Mouse (Mus musculus): ENCODE results near the gene Gm6169. TPM values are rescaled to one million over a fixed set of nuclear protein-coding genes. Genes with fewer than 3 reads are reported as not detected.
A peak's percentile ranks its signal among the peaks of the same experiment; 100 is the strongest.
"Not testable (repeated sequence)": the region's sequence is repeated elsewhere in the genome, so short reads cannot be mapped to it uniquely, and the experiment has no call there.

Gene Gm6169
- 0.23 and 0.60 TPM in 2 replicates for polyA plus RNA-seq (2012; rRNA removed)

DNA sequence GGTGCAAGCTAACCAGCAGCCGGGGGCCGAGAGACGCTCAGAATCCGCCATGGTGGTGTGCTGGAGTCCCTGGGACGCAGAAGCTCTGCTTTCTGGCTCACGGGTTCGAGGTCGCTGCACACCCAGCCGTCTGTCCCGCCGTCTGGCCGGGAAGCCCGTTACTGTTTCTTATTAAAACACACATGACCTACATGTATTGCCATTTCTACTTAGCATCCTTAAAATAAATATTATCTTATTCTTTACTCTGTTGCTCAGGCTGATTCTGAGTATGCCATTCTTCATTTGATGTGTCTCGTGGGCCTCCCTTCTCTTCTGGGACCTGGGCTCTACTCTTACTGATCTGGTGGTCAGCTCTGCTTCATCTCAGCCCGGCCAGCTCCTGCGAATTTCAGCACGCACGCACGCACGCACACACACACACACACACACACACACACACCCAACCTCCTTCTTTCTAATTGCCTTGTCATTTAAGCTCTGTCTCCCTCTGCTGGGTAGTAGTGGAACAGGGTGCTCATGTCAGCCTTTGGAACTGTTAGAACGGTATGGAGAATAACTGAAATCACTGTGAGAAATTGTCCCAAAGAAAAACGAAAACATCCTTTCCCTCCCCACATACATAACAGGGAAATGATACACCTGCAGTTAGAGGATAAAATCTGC, at the start of gene Gm6169:
Gene Gm6169 (minus strand): TSS at position 51 of the 666 bp plus-strand sequence.
- DNase-seq (ENCODE audit: extremely low spot score in 1 of 2, low spot score in 1 of 2), result peak; percentile 38 to 86

DNA sequence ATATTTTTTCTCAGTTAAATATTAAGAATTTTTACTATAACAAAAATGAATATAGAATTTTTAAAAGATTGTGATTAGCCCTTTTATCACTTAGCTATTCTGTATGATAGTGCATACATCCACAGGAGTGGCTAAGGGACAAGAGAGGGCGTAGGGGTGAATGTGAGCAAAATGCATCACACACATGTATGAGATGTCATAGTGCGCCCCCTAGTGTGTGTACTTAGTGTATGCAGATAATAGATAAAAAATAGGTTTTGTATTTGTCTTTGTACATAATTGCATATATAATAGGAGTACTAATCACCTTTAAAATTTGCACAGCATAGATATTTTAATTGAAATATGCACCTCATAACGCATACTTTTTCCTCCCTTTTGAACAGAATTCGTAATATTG, 46.8 kb upstream of the Gm6169 start:
- DNase-seq (ENCODE audit: extremely low spot score in 1 of 2, low spot score in 1 of 2), result peak in 1 of 2 experiments; percentile 56

DNA sequence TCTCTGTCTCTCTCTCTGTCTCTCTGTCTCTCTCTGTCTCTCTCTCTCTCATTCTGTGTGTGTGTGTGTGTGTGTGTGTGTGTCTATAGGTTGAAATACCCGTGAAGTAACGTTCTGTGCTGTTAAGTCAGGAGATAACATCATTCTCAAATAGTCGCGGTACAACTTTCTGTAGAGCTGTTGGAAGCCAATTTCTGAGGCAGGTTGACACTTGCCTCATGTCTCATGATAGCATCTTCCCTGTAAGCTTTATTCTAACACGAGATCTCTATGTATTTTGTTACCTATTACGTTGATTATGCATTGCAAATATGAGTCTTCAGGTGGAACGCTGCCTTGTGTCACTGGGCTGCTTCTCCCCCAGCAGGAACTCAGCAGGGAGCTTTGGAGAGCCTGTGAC, 43.3 kb upstream of the Gm6169 start:
- DNase-seq (ENCODE audit: extremely low spot score in 1 of 2, low spot score in 1 of 2), result no peak

GRCm38 (mm10) chr13:97138404-97138931, 39.4 kb upstream of the Gm6169 start:
- DNase-seq (ENCODE audit: extremely low spot score in 1 of 2, low spot score in 1 of 2), result not testable (repeated sequence)

DNA sequence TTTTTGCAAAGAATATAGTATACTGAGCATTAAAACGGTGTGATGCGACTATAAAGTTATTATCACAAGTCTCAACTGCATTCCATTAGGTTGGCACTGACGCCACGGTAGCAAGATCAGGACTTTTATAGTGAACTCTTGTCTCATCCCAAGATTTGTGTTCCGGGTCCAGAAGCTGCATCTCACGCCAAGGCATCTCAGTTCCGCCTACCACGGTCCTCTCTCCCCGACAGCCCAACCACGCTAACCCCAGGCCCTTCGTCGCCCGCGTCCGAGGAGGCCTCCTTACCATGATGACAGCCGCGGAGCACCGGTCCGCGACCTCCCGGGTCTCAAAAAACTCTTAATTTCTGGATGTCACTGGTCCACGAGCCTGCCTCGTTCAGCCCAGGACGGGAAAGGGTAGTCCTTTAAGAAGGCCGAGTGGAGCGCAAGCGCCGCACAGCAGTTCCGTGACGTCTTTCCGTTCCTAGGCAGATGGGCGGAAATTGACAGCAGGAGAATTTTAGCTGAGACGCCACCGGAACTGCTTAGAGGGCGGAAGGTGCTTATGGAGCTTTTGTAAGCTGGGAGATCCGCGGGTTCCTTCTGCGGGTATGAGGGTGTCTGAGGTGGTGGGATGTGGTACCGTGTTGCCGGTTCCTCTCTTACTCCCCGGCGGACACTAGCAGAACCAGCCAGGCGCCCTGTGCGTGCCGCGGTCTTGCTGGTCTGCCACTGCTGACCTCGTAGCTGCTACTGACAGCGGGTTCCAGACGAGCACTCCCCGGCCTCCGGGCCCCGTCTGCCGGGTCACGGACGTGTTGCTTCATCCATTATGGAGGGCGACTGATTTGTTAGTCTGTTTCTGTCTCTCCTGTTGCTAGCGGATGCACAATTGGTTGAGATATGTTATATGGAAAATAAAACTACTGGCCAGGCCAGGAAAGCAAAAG, 38.7 kb upstream of the Gm6169 start, which contains the start of the genes Gfm2 and Nsa2:
Gene Gfm2 (plus strand): TSS at position 472 of the 935 bp plus-strand sequence.
Gene Nsa2 (minus strand): TSS at position 472 of the 935 bp plus-strand sequence.
- peak; percentile 89 to 96 for DNase-seq (ENCODE audit: extremely low spot score in 1 of 2, low spot score in 1 of 2)

- not testable (repeated sequence) for DNase-seq (ENCODE audit: extremely low spot score in 1 of 2, low spot score in 1 of 2)
These were observed 31.4 kb upstream of the Gm6169 start for GRCm38 (mm10) chr13:97130413-97130812.

- not testable (repeated sequence) for DNase-seq (ENCODE audit: extremely low spot score in 1 of 2, low spot score in 1 of 2)
These were observed 30.6 kb upstream of the Gm6169 start for GRCm38 (mm10) chr13:97129654-97130053.

GRCm38 (mm10) chr13:97121341-97121740, 22.3 kb upstream of the Gm6169 start:
- DNase-seq (ENCODE audit: extremely low spot score in 1 of 2, low spot score in 1 of 2), result no peak

DNA sequence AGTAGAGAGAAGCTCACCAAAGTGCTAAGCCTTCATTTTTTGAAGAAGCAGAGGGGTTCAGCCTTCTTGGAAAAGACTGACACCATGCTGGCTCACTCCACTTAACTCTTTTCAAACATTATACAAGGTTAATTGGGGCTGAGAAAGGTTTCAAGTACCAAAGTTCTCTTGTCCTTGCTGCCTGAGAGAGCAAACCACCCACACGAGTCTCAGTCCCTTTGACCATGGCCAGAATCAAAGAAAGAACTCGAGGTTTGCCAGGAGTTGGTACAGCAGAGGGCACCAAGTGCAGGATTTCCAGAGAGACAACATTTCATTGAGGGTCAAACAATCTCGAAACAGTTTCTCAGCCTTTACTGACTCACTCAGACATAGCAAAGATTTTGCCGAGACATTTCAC, 10.0 kb upstream of the Gm6169 start:
- no peak for DNase-seq (ENCODE audit: extremely low spot score in 1 of 2, low spot score in 1 of 2)

- DNase-seq (ENCODE audit: extremely low spot score in 1 of 2, low spot score in 1 of 2), result not testable (repeated sequence)
These were observed 8.7 kb upstream of the Gm6169 start for GRCm38 (mm10) chr13:97107721-97108120.

- no peak for DNase-seq (ENCODE audit: extremely low spot score in 1 of 2, low spot score in 1 of 2)
These were observed 6.0 kb upstream of the Gm6169 start for GRCm38 (mm10) chr13:97104996-97105395.

DNA sequence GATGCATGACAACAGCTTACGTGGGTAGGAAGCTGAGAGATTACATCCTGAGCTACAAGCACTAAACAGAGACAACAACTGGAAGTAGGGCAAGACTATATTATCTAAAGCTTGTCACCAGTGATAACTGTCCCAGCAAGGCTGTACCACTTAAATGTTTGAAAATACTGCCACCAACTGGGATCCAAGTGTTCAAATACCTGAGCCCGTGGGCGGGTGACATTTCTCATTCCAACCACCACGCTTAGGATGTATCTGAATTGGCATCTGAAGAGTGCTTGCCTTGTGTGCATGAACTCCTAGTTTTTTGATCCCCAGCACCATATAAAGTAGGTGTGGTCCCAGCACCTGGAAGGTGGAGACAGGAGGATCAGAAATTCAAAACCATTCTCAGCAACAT, 3.3 kb downstream of the Gm6169 start:
- DNase-seq (ENCODE audit: extremely low spot score in 1 of 2, low spot score in 1 of 2), result peak in 1 of 2 experiments; percentile 26

DNA sequence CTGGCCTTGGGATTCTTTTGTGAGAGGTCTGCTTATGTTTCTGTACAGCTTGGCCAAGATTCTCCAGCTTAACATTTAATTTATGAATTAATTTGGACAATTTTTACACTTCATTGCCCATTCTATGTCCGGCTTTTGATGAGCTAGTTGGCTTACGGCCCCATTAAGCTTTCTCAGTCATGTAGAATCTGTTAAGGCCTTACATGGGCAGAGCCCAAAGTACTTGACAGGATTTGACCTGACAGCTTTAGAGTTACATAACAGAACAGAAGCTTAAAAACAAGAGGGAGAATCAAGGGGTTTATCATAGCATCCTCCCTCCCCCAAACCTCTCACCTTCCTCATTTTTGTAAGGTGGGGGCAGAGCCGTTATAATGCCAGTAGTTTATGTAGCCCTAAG, 10.9 kb downstream of the Gm6169 start:
- DNase-seq (ENCODE audit: extremely low spot score in 1 of 2, low spot score in 1 of 2), result no peak

DNA sequence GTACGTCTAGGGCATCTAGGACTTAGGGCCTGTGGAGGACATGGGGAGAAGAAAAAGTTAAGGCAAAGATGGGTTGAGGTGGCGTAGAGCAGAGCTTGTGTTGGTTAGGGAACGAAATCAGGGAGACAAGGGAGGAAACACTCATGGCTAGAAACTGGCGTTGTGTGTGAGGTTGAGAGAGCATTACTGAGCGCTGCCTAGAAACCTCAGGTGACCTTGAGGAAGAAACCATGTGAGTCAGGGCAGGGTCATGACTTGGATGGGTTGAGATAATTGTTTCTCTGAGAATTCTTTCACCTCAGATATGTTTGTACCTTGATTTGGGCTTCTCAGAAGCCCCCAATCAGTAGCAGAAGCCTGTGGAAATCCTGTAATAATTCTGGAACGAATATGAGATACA, 11.6 kb downstream of the Gm6169 start:
- DNase-seq (ENCODE audit: extremely low spot score in 1 of 2, low spot score in 1 of 2), result no peak

GRCm38 (mm10) chr13:97086316-97086715, 12.7 kb downstream of the Gm6169 start:
- no peak for DNase-seq (ENCODE audit: extremely low spot score in 1 of 2, low spot score in 1 of 2)

DNA sequence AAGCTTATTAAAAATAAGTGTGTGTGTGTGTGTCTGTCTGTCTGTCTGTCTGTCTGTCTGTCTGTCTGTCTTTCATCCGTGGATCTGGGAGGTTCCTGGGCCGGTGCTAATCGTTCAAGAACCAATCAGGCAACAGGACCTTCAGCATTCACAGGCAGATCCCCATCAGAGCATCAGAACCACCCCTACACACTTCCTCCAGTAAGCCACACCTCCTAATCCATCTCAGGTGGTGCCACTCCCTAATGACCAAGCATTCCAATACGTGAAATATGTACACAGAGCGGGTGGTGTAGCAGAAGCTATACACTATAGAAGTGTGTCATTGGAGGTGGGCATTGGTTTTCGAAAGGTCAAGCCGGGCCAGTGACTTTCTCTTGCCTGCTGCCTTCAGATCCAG, 16.6 kb downstream of the Gm6169 start:
- DNase-seq (ENCODE audit: extremely low spot score in 1 of 2, low spot score in 1 of 2), result no peak

DNA sequence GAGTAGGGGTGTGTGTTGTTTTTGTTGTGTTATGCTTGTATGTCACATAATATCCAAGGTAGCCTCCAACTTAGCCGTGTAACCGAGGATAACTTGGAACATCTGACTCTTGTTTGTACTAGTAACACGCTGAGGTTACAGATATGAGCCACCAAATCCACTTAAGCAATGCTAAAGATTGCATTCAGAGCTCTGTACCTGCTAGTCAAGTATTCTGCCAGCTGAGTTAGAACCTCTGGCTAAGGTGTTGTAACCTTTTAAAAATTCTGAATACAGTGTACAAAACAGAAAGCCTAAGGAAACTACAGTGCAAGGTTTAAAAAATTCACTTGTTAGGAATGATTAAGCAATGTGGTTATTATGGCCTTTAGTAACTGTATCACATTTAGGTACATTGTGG, 18.4 kb downstream of the Gm6169 start:
- DNase-seq (ENCODE audit: extremely low spot score in 1 of 2, low spot score in 1 of 2), result no peak

DNA sequence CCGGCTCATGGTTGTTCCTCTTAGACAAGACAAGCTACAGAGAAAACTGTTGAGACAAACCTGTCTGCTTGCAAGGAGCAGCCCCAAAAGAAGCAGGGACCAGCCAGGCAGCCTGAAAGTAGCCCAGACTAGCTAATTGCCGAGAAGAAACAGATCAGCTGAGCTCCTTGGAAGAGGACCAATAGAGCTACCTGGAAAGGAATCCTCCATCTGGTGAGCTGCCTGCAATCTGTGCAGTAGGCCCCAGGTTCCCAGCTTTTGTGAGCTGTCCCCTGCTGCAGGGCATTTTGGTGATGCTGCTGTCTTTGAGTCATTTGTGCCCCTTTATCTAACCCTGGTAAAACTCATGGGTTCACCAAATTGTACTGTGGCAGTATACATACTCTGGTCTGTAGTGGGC, 18.8 kb downstream of the Gm6169 start:
- no peak for DNase-seq (ENCODE audit: extremely low spot score in 1 of 2, low spot score in 1 of 2)

DNA sequence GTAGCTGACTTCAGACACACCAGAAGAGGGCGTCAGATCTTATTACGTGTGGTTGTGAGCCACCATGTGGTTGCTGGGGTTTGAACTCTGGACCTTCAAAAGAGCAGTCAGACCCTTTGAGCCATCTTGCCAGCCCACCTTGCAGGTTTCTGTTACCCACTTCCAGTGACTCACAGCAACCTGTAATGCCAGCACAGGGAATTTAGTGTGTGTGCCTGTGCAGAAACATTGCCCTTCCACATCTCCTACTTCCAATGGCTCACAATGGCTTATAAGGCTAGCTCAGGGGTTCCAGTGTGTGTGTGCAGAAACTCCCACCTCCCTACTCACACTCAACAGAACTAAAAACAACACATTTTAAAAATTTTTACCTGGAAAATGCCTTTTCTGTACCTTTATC, 21.5 kb downstream of the Gm6169 start:
- DNase-seq (ENCODE audit: extremely low spot score in 1 of 2, low spot score in 1 of 2), result no peak

GRCm38 (mm10) chr13:97073497-97073896, 25.5 kb downstream of the Gm6169 start:
- no peak for DNase-seq (ENCODE audit: extremely low spot score in 1 of 2, low spot score in 1 of 2)

GRCm38 (mm10) chr13:97071626-97072241, 27.3 kb downstream of the Gm6169 start:
- peak in 1 of 2 experiments; percentile 48 for DNase-seq (ENCODE audit: extremely low spot score in 1 of 2, low spot score in 1 of 2)

Data from frontal cortex, adult 2 months (tissue).